Mouse (Mus musculus) testis, adult 2 months (tissue): ENCODE measurements around the gene Plcb3.

Source experiments
- CTCF ChIP-seq: fragments of 200-500 bp; IDR thresholded peaks from 2 replicates; pipeline ENCODE4 v1.5.1; 2012; ENCODE audit warnings: low read depth, mild to moderate bottlenecking, inconsistent platforms, low read length, moderate library complexity; ENCODE audit not compliant: control insufficient read depth, insufficient read depth, insufficient replicate concordance
- POLR2A ChIP-seq: fragments of 200-500 bp; IDR thresholded peaks from 2 replicates; pipeline ENCODE4 v1.6.1; 2012; ENCODE audit warnings: low read depth, mild to moderate bottlenecking, inconsistent platforms, low read length, moderate library complexity; ENCODE audit not compliant: control insufficient read depth

GRCm38 (mm10) chr19:7014481-7015135 is 38.3 kb upstream of the Plcb3 start:
- TF ChIP-seq POLR2A (no peak), CTCF (no peak)
